Mouse (Mus musculus) lung, postnatal 0 days (tissue): Measurements from ENCODE around the gene Prdm16.

Experiments
- CTCF ChIP-seq: IDR thresholded peaks from 2 replicates; pipeline ENCODE4 v1.5.1; 2016; ENCODE audit warnings: antibody characterized with exemption, mild to moderate bottlenecking
- EP300 ChIP-seq: IDR thresholded peaks from 2 replicates; pipeline ENCODE4 v1.6.1; 2016; ENCODE audit warnings: antibody characterized with exemption, mild to moderate bottlenecking, control low read depth

GRCm38 (mm10) chr4:154542568-154542967, 94.1 kb downstream of the Prdm16 start:
- TF ChIP-seq CTCF = no peak
- no peak for TF ChIP-seq EP300
